Mouse (Mus musculus) frontal cortex, adult (tissue): ENCODE measurements around the gene Sept1.
"Not testable (repeated sequence)": the region's sequence is repeated elsewhere in the genome, so short reads cannot be mapped to it uniquely, and the experiment has no call there.

Source experiments
- ATAC-seq: cut with Nextera tagmentation; 2 replicates; pipeline ENCODE4 v1.9.2; 2017; ENCODE audit warnings: mild to moderate bottlenecking, moderate library complexity, mixed read lengths; ENCODE audit not compliant: low TSS enrichment

Sept1 gene

GRCm38 (mm10) chr7:127253821-127254769 is 21.2 kb upstream of the Sept1 start:
- peak; percentile 77 for ATAC-seq

- ATAC-seq: no peak
Observed at GRCm38 (mm10) chr7:127253341-127253740, 20.4 kb upstream of the Sept1 start.

- no peak for ATAC-seq
Observed at GRCm38 (mm10) chr7:127252414-127252813, 19.5 kb upstream of the Sept1 start.

GRCm38 (mm10) chr7:127250511-127250910 is 17.6 kb upstream of the Sept1 start:
- ATAC-seq: not testable (repeated sequence)

GRCm38 (mm10) chr7:127244658-127245510 is 12.0 kb upstream of the Sept1 start:
- peak; percentile 41; the same call in 1 of the 2 replicates for ATAC-seq

GRCm38 (mm10) chr7:127243870-127244657 is 11.1 kb upstream of the Sept1 start, which contains the start of gene Zfp771:
Gene Zfp771, plus strand, starts transcription at chr7:127244274.
- ATAC-seq: peak; percentile 88

- no peak for ATAC-seq
Observed at GRCm38 (mm10) chr7:127243361-127243867, 10.5 kb upstream of the Sept1 start.

GRCm38 (mm10) chr7:127234777-127235176 is 1.8 kb upstream of the Sept1 start:
- ATAC-seq: no peak

- ATAC-seq: no peak
Observed at GRCm38 (mm10) chr7:127233765-127234164, 835 bp upstream of the Sept1 start.

- peak; percentile 22 for ATAC-seq
Observed at GRCm38 (mm10) chr7:127233368-127233749, 429 bp upstream of the Sept1 start.

- ATAC-seq: no peak
Observed at GRCm38 (mm10) chr7:127231826-127232621, 906 bp downstream of the Sept1 start.

GRCm38 (mm10) chr7:127231376-127231775 is 1.6 kb downstream of the Sept1 start:
- ATAC-seq: no peak

GRCm38 (mm10) chr7:127228615-127229303 is 4.2 kb downstream of the Sept1 start:
- ATAC-seq: peak; percentile 45; the same call in 1 of the 2 replicates

GRCm38 (mm10) chr7:127225147-127225995 is 7.6 kb downstream of the Sept1 start:
- ATAC-seq: peak; percentile 62; the same call in 1 of the 2 replicates

GRCm38 (mm10) chr7:127224616-127225015 is 8.3 kb downstream of the Sept1 start:
- no peak for ATAC-seq

- no peak for ATAC-seq
Observed at GRCm38 (mm10) chr7:127223515-127224478, 9.1 kb downstream of the Sept1 start.

GRCm38 (mm10) chr7:127223106-127223505 is 9.8 kb downstream of the Sept1 start:
- no peak for ATAC-seq

- ATAC-seq: no peak
Observed at GRCm38 (mm10) chr7:127220440-127220839, 12.5 kb downstream of the Sept1 start.
